Mouse (Mus musculus): ENCODE data around the gene Cyp4x1. TPM values are rescaled to one million over a fixed set of nuclear protein-coding genes. Genes with fewer than 3 reads are reported as not detected.
"Not testable (repeated sequence)": the region's sequence is repeated elsewhere in the genome, so short reads cannot be mapped to it uniquely, and the experiment has no call there.

Gene Cyp4x1
- total RNA-seq (2014; rRNA removed) (24.7 and 30.2 TPM in 2 replicates), polyA plus RNA-seq (2015; fragmentation: Nextera tagmentation; extraction: Ambion mirVana) (11.3 and 12.0 TPM in 2 replicates)

DNA sequence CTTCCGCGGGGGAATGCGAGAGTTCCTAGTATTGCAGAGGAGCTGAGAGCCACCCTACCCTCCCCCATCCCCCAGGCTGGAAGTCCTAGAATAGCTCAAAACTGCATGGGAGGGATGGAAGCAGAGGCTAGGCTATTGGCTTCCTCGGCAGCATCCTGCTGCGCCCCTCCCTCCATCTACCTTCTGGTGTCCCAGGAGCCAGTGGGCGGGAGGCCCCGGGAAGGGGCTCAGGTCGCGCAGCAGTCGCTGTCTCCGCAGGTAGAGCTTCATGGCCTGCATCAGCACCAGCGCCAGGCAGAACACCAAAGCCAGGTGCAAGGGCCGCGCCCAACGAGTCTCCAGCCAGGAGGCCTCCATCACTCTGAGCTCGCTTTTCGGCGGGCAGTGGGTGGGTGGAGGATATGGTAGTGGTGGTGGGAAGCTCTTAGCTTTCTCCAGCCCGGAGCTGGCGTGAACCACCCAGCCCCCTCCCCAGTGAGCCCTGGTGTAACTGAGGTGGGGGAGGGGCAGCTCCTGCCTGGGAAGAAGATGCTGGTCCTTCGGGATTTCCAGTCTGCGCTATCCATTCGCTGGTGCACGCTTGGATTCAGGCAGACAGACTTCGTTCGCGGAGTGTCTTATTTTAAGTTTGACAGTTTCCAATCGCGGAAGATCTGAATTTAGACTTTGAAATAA is at the start of gene Cyp4x1:
TSS of gene Cyp4x1 (minus strand) at position 661 of the 675 bp plus-strand sequence.
- Histone ChIP-seq H3K4me3 (ENCODE audit: low read depth, low read length) (peak within 1 kb of the TSS; percentile 45), H3K36me3 (ENCODE audit: insufficient read depth, low read length) (no peaks in the 10 kb centered on the region), H3K9ac (replicated peaks; ENCODE audit: low read length, poor library complexity, severe bottlenecking) (peak within 1 kb of the TSS; percentile 60), H3K4me2 (ENCODE audit: low read depth, low read length, poor library complexity, severe bottlenecking) (peak within 1 kb of the TSS; percentile 63), H3K9me3 (ENCODE audit: low read length) (no peaks in the 10 kb centered on the region), H3K27me3 (ENCODE audit: insufficient read depth, low read length) (no peaks in the 10 kb centered on the region), H3K4me1 (ENCODE audit: insufficient read depth, low read length) (no peaks in the 10 kb centered on the region), H3K27ac (ENCODE audit: low read depth, low read length) (peak within 1 kb of the TSS; percentile 80)
- DNase-seq (ENCODE audit: low spot score) (peak; percentile 76), ATAC-seq (ENCODE audit: low FRiP score) (peak; percentile 92)
- no peak; the same call in 1 of the 2 replicates for TF ChIP-seq CTCF (IDR thresholded peaks at IDR 0.05)
- WGBS: under 1% methylated on average over 28 of the region's 29 CpGs

DNA sequence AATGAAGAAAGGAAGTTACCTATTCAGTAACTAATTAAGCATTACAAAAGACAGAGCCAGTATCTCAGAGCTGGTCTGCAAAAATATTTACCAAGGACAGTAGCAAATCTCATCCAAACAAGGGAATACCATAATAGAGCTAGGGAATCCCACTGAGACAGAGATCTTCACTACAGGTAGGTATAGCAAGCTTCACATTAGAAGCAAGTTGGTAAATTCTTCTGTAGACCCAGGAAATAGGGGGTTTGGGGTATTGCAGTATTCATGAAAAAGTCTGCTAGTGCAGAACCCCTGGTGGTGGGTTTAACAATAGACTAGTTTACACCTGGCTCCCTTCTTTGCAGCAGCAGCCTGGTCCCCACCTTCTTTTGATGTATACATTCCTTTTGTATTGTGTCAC is 42.1 kb upstream of the Cyp4x1 start:
- H3K9me3 ChIP-seq (ENCODE audit: low read length); H3K4me1 ChIP-seq (ENCODE audit: insufficient read depth, low read length); H3K27me3 ChIP-seq (ENCODE audit: insufficient read depth, low read length); H3K4me3 ChIP-seq (ENCODE audit: low read depth, low read length); H3K9ac ChIP-seq (replicated peaks; ENCODE audit: low read length, poor library complexity, severe bottlenecking); H3K36me3 ChIP-seq (ENCODE audit: insufficient read depth, low read length); ATAC-seq (ENCODE audit: low FRiP score); H3K4me2 ChIP-seq (ENCODE audit: low read depth, low read length, poor library complexity, severe bottlenecking); H3K27ac ChIP-seq (ENCODE audit: low read depth, low read length); DNase-seq (ENCODE audit: low spot score): not testable (repeated sequence)

DNA sequence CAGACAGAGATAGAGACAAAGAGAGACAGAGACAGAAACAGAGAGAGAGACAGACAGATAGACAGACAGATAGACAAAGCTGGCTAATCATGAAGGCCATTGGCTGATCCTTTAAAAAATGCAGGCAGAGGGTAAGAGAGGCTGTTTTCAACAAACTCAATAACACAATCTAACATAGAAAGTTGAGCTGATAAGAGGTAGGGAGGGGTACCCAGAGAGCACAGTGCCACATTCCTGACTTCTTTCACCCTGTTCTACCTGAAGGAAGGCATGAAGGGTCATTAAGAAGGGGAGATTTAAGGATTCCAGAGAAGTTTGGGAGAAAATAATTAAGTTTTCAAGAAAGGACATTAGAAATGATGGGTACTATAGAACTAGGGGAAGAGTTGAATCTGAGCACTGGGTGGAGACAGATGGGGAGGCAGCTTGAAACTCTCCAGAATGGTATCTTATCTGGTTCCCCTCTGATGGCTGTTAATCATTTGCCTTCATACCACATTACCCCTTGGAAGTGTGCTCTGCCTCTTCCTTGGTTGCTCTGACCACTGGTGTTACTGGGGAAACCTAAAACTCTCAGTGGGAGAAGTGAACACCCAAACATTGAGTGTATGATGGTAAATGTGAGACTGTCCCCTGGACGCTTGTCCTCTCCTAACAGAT is 40.7 kb upstream of the Cyp4x1 start:
- Histone ChIP-seq H3K36me3 (ENCODE audit: insufficient read depth, low read length) (no peaks in the 10 kb centered on the region), H3K27me3 (ENCODE audit: insufficient read depth, low read length) (no peaks in the 10 kb centered on the region), H3K9me3 (ENCODE audit: low read length) (no peaks in the 10 kb centered on the region), H3K4me3 (ENCODE audit: low read depth, low read length) (no peak overlapping the region), H3K9ac (replicated peaks; ENCODE audit: low read length, poor library complexity, severe bottlenecking) (no peak overlapping the region), H3K27ac (ENCODE audit: low read depth, low read length) (no peak overlapping the region), H3K4me2 (ENCODE audit: low read depth, low read length, poor library complexity, severe bottlenecking) (no peak overlapping the region), H3K4me1 (ENCODE audit: insufficient read depth, low read length) (no peaks in the 10 kb centered on the region)
- ATAC-seq (ENCODE audit: low FRiP score) (no peak), DNase-seq (ENCODE audit: low spot score) (no peak)
- WGBS: 70% methylated on average over 1 of the region's 1 CpGs
- TF ChIP-seq CTCF (IDR thresholded peaks at IDR 0.05): no peak

DNA sequence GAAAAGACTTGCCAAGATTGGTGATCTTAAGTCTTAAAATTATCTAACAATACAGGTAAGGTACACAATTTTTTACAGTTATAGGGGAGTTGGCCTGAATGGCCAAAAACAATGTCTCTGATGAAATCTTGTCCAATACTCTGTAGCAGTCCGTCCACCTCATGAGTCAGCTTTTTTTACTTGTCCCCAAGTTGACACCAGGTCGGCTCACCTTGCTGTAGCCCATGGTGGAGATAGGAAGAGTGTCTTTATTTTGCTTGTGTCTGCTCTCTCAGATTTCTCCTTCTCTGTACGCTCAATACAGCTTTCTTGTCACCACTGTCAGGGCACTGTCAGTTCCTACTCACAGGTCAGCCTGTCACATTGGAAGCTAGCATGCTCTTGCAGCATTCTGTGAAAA is 24.9 kb upstream of the Cyp4x1 start:
- not testable (repeated sequence) for H3K27ac ChIP-seq (ENCODE audit: low read depth, low read length); H3K4me3 ChIP-seq (ENCODE audit: low read depth, low read length); ATAC-seq (ENCODE audit: low FRiP score); H3K9me3 ChIP-seq (ENCODE audit: low read length); H3K4me1 ChIP-seq (ENCODE audit: insufficient read depth, low read length); H3K27me3 ChIP-seq (ENCODE audit: insufficient read depth, low read length); DNase-seq (ENCODE audit: low spot score); H3K36me3 ChIP-seq (ENCODE audit: insufficient read depth, low read length); H3K4me2 ChIP-seq (ENCODE audit: low read depth, low read length, poor library complexity, severe bottlenecking); H3K9ac ChIP-seq (replicated peaks; ENCODE audit: low read length, poor library complexity, severe bottlenecking)
- WGBS: 78% methylated on average over 3 of the region's 3 CpGs

DNA sequence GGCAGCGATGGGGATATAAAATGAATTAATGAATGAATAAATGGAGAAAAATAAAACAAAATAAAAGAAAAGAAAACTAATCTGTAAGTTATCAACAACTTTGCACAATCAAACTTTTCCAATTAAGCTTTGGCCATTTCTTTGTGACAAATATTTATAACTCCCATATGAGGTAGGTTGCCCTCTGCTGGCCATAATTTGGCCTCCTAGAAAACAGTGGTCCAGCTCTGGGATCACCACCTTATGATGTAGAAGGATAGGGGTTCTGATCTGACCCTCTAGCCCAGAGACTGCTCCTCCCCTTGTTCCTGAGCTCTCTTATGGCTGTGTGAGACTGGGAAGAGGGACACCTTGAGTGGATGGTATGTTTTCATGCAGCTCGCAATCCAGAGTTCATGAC is 20.6 kb upstream of the Cyp4x1 start:
- Histone ChIP-seq H3K9ac (replicated peaks; ENCODE audit: low read length, poor library complexity, severe bottlenecking) (no peak overlapping the region), H3K4me1 (ENCODE audit: insufficient read depth, low read length) (no peaks in the 10 kb centered on the region), H3K27me3 (ENCODE audit: insufficient read depth, low read length) (no peaks in the 10 kb centered on the region), H3K4me2 (ENCODE audit: low read depth, low read length, poor library complexity, severe bottlenecking) (no peak overlapping the region), H3K4me3 (ENCODE audit: low read depth, low read length) (no peak overlapping the region), H3K27ac (ENCODE audit: low read depth, low read length) (no peak overlapping the region), H3K36me3 (ENCODE audit: insufficient read depth, low read length) (no peaks in the 10 kb centered on the region), H3K9me3 (ENCODE audit: low read length) (no peaks in the 10 kb centered on the region)
- no peak for DNase-seq (ENCODE audit: low spot score)
- no peak for ATAC-seq (ENCODE audit: low FRiP score)
- TF ChIP-seq CTCF (IDR thresholded peaks at IDR 0.05): peak; percentile 44; the same call in 1 of the 2 replicates
- 95% methylated on average over 2 of the region's 2 CpGs for WGBS

DNA sequence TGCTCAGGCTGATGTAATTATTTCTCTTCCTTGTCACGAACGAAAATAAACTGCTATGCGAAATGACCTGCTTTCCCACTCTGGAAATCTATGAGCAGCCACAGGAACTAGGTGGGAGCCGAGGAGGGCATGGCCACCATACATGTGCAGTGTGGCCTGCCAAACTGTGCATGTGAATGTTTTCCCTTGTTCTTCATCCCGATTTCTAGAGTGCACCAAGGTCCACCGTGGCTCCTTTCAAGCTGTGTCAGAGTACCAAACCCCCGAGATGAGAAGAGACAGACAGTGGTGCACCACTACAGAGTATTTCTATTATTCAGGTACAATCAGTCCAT is 182 bp upstream of the Cyp4x1 start:
- H3K27me3 ChIP-seq (ENCODE audit: insufficient read depth, low read length): no peaks in the 10 kb centered on the region
- H3K27ac ChIP-seq (ENCODE audit: low read depth, low read length): peak overlapping the region; percentile 80
- TF ChIP-seq CTCF (IDR thresholded peaks at IDR 0.05): no peak

More for the DNA sequence above, 182 bp upstream of the Cyp4x1 start:
- Histone ChIP-seq H3K36me3 (ENCODE audit: insufficient read depth, low read length) (no peaks in the 10 kb centered on the region), H3K4me3 (ENCODE audit: low read depth, low read length) (peak overlapping the region; percentile 45), H3K4me1 (ENCODE audit: insufficient read depth, low read length) (no peaks in the 10 kb centered on the region), H3K9me3 (ENCODE audit: low read length) (no peaks in the 10 kb centered on the region), H3K9ac (replicated peaks; ENCODE audit: low read length, poor library complexity, severe bottlenecking) (peak overlapping the region; percentile 60), H3K4me2 (ENCODE audit: low read depth, low read length, poor library complexity, severe bottlenecking) (peak overlapping the region; percentile 63)
- WGBS: 4% methylated on average over 7 of the region's 7 CpGs
- peak; percentile 14 for DNase-seq (ENCODE audit: low spot score)
- peak; percentile 61; the same call in 1 of the 2 replicates for ATAC-seq (ENCODE audit: low FRiP score)

All from midbrain, postnatal 0 days (tissue).